Mouse (Mus musculus): ENCODE data around the gene Lrit3. TPM values are rescaled to one million over a fixed set of nuclear protein-coding genes. Genes with fewer than 3 reads are reported as not detected.
A peak's percentile ranks its signal among the peaks of the same experiment; 100 is the strongest.

The Lrit3 gene
- polyA plus RNA-seq (2016; fragmentation: Nextera tagmentation; extraction: Ambion mirVana), result not detected in 2 replicates

DNA sequence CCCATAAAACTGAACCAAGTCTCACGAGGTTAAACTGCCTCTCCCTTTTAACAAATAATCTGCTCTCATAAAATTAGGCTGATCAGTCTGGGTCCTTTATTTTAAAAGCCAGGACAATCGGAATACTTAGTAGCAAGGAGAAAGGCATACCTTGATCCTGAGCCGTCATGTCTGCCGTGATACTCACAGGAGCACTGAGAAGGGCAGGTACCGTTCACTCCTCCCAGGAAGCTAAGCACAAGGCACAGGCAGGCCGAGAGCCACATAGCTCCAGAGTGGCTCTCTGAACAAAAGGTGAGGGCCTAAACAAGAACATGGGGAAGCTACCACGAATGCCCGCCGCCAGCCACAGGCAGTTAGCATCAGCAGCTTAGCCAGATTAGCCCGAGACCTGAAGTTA is at the start of gene Lrit3:
Gene Lrit3, minus strand, starts transcription at position 266 of the 400 bp plus-strand sequence.
- Histone ChIP-seq H3K27me3 (no peaks in the 10 kb centered on the region), H3K9ac (no peak within 1 kb of the TSS), H3K4me1 (no peaks in the 10 kb centered on the region), H3K9me3 (no peaks in the 10 kb centered on the region), H3K36me3 (no peaks in the 10 kb centered on the region), H3K27ac (no peak within 1 kb of the TSS), H3K4me2 (replicated peaks) (no peak within 1 kb of the TSS), H3K4me3 (no peak within 1 kb of the TSS)
- no peak for ATAC-seq (ENCODE audit: insufficient number of reproducible peaks, insufficient read depth, low FRiP score, low TSS enrichment)
- WGBS, result 78% methylated on average over 10 of the region's 10 CpGs

DNA sequence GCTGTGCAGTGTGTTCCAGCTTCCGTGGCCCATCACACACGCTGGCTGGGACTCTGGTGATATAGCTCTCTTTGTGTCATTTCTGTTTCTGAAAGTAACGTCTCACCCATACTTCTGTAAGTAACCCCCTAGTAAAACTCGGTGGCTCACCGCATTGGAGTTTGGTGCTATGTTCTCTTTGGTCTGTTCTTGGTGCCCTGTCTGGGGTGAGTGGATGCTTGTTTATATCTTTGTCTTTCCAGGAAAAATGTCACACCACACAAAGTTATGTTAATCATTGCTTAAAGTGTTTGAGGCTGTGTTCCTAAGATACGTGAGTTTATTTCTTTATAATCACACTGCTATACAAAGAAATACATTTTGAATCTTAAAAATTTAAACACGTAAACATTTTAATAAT is 43.0 kb upstream of the Lrit3 start:
- WGBS, result 86% methylated on average over 7 of the region's 7 CpGs

DNA sequence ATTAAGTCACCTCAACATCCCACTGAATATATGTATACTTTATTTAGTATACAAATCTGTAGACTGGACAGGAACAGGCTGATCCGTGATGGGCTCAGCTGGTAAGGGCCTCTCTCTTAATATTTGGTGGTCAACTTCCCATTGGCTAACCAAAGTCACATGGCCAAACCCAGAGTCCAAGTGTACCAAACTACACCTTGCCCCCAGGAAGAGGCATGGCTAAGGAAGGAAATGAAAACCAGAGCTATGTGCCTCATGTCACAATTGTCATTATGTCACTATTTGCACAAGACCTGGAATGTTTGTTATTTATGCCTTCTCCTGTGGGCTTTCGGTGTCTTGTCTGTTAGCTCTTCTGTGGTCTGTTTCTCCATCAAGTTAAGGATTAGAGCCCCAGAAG is 42.0 kb upstream of the Lrit3 start:
- Histone ChIP-seq H3K27ac (no peak overlapping the region), H3K4me2 (replicated peaks) (no peak overlapping the region), H3K9ac (no peak overlapping the region), H3K9me3 (no peaks in the 10 kb centered on the region), H3K36me3 (no peaks in the 10 kb centered on the region), H3K27me3 (0 out of 2 replicates have a peak, but pooled peaks cover 2% of the 10 kb centered on the region), H3K4me1 (no peaks in the 10 kb centered on the region), H3K4me3 (no peak overlapping the region)
- 74% methylated on average over 2 of the region's 2 CpGs for WGBS
- ATAC-seq (ENCODE audit: insufficient number of reproducible peaks, insufficient read depth, low FRiP score, low TSS enrichment), result no peak

More for the DNA sequence above, 43.0 kb upstream of the Lrit3 start:
- Histone ChIP-seq H3K4me2 (replicated peaks) (no peak overlapping the region), H3K4me3 (no peak overlapping the region), H3K36me3 (no peaks in the 10 kb centered on the region), H3K27ac (no peak overlapping the region), H3K9ac (no peak overlapping the region), H3K27me3 (0 out of 2 replicates have a peak, but pooled peaks cover 6% of the 10 kb centered on the region), H3K4me1 (no peaks in the 10 kb centered on the region), H3K9me3 (no peaks in the 10 kb centered on the region)
- no peak for ATAC-seq (ENCODE audit: insufficient number of reproducible peaks, insufficient read depth, low FRiP score, low TSS enrichment)

DNA sequence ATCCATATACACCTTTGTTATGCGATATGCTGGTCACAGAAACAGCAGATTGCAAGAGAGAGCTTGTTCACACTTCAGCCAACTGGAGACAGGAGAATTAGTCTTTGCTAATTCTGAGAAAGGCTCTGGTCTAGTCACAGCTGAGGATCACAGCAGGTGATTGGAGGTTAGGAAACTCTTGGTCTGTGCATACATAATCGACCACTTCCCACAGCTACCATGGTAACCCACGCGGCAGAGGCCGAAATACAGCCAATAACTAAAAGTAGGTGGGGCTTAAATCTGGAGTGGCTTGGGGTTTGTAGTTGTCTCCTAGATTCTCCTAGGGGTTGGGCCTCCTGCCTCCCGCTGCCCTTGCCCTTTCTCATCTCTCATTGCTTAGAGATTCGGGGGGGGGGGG is 34.2 kb upstream of the Lrit3 start:
- no peaks in the 10 kb centered on the region for H3K4me1 ChIP-seq
- no peak for ATAC-seq (ENCODE audit: insufficient number of reproducible peaks, insufficient read depth, low FRiP score, low TSS enrichment)
- 62% methylated on average over 7 of the region's 7 CpGs for WGBS
- no peak overlapping the region for H3K27ac ChIP-seq
- H3K9ac ChIP-seq, result no peak overlapping the region
- no peak overlapping the region for H3K4me2 ChIP-seq (replicated peaks)
- no peaks in the 10 kb centered on the region for H3K27me3 ChIP-seq
- no peak overlapping the region for H3K4me3 ChIP-seq
- H3K9me3 ChIP-seq, result no peaks in the 10 kb centered on the region
- no peaks in the 10 kb centered on the region for H3K36me3 ChIP-seq

DNA sequence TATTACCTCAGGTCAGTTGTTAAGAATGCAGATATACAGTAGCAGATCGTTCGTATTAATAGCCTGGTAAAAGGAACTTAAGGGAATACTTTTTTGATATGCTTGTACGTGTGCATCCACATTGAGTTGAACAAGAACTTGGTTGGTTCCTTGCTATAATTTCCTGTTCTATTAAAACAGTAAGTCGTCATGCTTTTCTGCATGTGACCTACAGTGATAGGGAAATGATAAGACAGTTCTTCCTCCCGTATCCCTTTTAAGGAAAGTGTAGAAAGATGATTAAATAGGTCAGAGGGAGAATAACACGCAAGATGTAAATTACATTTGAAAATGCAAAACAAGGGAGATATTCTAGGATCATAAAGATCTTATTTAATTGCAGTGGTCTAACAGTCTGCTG is 33.1 kb upstream of the Lrit3 start:
- 86% methylated on average over 6 of the region's 6 CpGs for WGBS
- Histone ChIP-seq H3K36me3 (no peaks in the 10 kb centered on the region), H3K27ac (no peak overlapping the region), H3K9ac (no peak overlapping the region), H3K4me1 (no peaks in the 10 kb centered on the region), H3K27me3 (no peaks in the 10 kb centered on the region), H3K4me2 (replicated peaks) (no peak overlapping the region), H3K9me3 (no peaks in the 10 kb centered on the region), H3K4me3 (no peak overlapping the region)
- ATAC-seq (ENCODE audit: insufficient number of reproducible peaks, insufficient read depth, low FRiP score, low TSS enrichment), result no peak

DNA sequence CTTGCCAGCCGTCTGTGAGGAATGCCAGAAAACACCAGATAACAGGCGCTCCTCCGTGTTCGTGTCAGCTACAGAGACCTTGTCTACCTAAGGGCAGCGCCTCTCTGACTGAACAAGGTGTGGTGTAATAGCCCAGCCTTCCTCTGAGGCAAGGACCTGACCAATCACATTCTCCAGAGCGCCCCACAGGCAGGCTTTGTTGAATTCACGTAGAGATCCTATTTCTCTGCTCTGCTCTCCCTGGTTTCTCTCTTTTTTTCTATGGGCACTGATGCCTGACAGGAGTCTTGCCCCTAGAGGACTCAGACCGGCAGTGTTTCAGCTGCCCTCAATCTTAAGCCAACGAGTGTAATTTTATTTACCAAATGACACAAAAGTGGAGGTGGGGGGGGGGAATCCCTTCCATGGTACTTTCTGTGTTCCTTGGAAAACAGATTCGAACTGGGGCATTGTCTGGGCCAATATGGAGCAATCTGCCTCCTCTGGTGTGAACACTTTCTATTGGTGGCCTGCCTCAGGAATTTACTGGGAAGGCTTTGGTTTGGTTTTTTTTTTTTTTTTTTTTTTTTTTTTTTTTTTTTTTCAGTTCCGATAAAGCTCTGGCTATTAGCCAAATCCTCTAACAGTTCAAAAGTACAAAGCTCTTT is 32.3 kb upstream of the Lrit3 start:
- Histone ChIP-seq H3K9ac (no peak overlapping the region), H3K4me3 (no peak overlapping the region), H3K36me3 (no peaks in the 10 kb centered on the region), H3K4me1 (no peaks in the 10 kb centered on the region), H3K4me2 (replicated peaks) (peak overlapping the region; percentile 28), H3K27ac (no peak overlapping the region), H3K9me3 (no peaks in the 10 kb centered on the region), H3K27me3 (no peaks in the 10 kb centered on the region)
- peak; percentile 31; the same call in 1 of the 2 replicates for ATAC-seq (ENCODE audit: insufficient number of reproducible peaks, insufficient read depth, low FRiP score, low TSS enrichment)
- WGBS, result 14% methylated on average over 11 of the region's 11 CpGs

DNA sequence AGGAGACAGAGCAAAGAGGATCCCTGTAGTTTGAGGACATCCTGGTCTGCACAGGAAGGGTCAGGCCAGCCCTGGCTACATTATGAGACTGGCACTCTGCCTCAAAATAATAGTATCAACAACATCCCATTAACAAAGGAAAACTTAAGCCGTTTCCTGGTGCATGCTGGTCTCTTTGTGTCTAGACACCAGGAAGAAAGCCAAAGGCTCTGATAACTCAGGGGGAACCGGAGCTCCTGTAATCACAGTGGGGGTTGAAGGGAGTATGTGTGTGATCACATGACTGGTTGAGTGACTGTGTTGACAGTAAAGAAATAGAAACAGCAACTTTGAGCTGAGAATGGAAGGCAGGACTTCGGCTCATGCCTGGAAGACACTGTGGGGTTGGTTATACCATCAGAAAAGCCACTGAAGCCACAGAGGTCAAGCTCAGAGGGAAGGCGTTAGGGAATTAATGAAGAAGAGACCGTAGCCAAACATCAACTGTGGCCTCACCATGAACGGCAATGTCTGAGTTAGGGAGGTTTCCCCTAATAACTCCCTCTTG is 31.6 kb upstream of the Lrit3 start, which contains the start of gene Cfi:
Gene Cfi, plus strand, starts transcription at position 497 of the 547 bp plus-strand sequence.
- no peak within 1 kb of the TSS for H3K9ac ChIP-seq
- peak within 1 kb of the TSS; percentile 28 for H3K4me2 ChIP-seq (replicated peaks)
- H3K4me1 ChIP-seq, result no peaks in the 10 kb centered on the region
- H3K36me3 ChIP-seq, result no peaks in the 10 kb centered on the region
- no peaks in the 10 kb centered on the region for H3K27me3 ChIP-seq
- no peak within 1 kb of the TSS for H3K27ac ChIP-seq
- WGBS, result 64% methylated on average over 6 of the region's 6 CpGs
- H3K9me3 ChIP-seq, result no peaks in the 10 kb centered on the region
- ATAC-seq (ENCODE audit: insufficient number of reproducible peaks, insufficient read depth, low FRiP score, low TSS enrichment), result no peak
- no peak within 1 kb of the TSS for H3K4me3 ChIP-seq

DNA sequence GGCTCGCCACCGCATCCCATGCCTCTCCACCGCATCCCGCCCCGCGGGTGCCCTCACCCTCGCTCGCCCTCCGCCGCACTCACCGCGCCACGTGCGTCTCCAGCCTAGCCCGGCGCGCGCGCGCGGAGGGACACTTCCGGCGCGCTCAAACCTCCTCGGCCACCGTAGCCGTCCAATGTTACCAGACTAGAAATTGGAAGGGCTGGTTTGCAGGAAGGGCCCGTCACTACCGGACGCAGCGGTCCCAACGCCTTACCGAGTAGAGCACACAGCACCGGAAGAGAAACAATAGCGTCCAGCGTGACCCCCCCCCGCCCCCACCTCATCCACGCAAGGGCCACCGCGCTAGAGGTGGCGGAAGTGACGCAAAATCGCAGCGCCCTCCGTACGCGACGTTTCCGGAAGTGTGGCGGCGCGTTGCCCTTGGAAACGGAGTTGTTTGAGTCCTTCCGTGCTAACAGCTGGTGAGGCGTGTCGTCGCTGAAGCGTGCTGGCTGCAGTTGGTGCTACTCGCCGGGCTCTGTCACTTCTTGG is 27.3 kb upstream of the Lrit3 start, which contains the start of gene Gar1:
Gene Gar1, minus strand, starts transcription at position 362 of the 534 bp plus-strand sequence.
- Histone ChIP-seq H3K4me1 (peaks cover 8% of the 10 kb centered on the region), H3K4me2 (replicated peaks) (peak within 1 kb of the TSS; percentile 74), H3K36me3 (peaks cover 11% of the 10 kb centered on the region), H3K9ac (peak within 1 kb of the TSS; percentile 80), H3K27ac (peak within 1 kb of the TSS; percentile 86), H3K9me3 (no peaks in the 10 kb centered on the region), H3K27me3 (no peaks in the 10 kb centered on the region), H3K4me3 (peak within 1 kb of the TSS; percentile 96)
- ATAC-seq (ENCODE audit: insufficient number of reproducible peaks, insufficient read depth, low FRiP score, low TSS enrichment), result peak; percentile 90
- under 1% methylated on average over 60 of the region's 60 CpGs for WGBS

DNA sequence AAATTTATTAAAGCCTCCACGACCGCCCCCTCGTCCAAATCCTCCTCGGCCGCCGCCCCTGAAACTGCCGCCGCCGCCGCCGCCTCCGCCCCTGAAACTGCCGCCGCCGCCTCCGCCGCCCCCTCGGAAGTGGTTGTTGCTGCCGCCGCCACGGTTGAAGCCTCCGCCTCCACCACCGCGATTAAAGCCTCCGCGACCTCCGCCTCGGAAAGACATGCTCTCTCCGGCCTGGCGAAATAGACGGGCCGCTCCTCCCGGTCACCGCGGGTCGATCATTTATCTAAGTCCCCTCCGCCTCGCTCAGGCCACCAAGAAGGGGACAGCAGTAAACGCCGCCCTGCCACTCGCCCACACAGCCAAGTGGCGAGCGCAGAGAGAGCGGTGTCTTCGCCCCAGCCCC is 26.8 kb upstream of the Lrit3 start:
- under 1% methylated on average over 45 of the region's 45 CpGs for WGBS
- peaks cover 14% of the 10 kb centered on the region for H3K36me3 ChIP-seq
- ATAC-seq (ENCODE audit: insufficient number of reproducible peaks, insufficient read depth, low FRiP score, low TSS enrichment), result no peak

DNA sequence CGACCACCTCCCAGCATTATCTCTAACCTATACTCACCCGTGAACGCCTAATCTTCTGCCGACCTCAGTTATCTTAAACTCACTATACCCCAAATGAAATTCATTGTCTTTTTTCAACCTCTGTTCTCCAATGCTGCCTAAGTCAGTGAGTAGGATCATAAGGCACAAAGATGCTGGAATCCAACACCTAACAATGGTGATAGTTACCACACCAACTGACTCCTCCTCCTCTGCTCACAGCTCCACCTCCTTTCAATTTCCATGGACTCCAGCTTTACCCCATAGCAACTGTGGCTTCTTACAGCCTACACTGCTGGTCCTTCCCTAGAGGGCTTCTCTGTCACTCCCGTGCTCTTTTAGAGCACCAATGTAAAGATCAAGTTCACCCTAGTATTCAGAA is 23.9 kb upstream of the Lrit3 start:
- Histone ChIP-seq H3K27ac (no peak overlapping the region), H3K27me3 (no peaks in the 10 kb centered on the region), H3K4me2 (replicated peaks) (no peak overlapping the region), H3K9me3 (no peaks in the 10 kb centered on the region), H3K4me1 (peaks cover 8% of the 10 kb centered on the region), H3K4me3 (no peak overlapping the region), H3K9ac (no peak overlapping the region), H3K36me3 (peaks cover 33% of the 10 kb centered on the region)
- 94% methylated on average over 5 of the region's 5 CpGs for WGBS
- ATAC-seq (ENCODE audit: insufficient number of reproducible peaks, insufficient read depth, low FRiP score, low TSS enrichment), result no peak

More for the DNA sequence above, 26.8 kb upstream of the Lrit3 start:
- Histone ChIP-seq H3K27me3 (no peaks in the 10 kb centered on the region), H3K4me3 (peak overlapping the region; percentile 96), H3K4me2 (replicated peaks) (peak overlapping the region; percentile 74), H3K4me1 (peaks cover 8% of the 10 kb centered on the region), H3K9ac (peak overlapping the region; percentile 80), H3K27ac (peak overlapping the region; percentile 86), H3K9me3 (no peaks in the 10 kb centered on the region)

DNA sequence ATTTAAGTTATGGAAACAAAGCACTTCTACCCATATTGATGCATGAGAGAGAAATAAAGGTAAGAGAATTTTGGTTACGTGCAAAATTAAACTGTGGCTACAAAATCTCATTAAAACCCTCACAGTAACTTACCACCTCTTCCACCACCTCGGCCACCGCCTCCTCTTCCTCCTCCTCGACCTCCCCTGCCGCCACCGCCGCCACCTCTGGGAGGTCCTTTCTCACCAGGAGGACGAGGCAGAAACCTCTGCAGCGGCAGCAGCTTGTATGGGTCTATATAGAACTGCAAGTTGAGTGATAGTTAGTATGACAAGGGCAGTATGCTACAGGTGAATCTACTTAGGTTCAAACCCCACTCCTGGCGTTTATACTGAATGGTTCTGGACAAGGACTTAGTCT is 22.9 kb upstream of the Lrit3 start:
- Histone ChIP-seq H3K9me3 (no peaks in the 10 kb centered on the region), H3K27me3 (no peaks in the 10 kb centered on the region), H3K4me1 (peaks cover 8% of the 10 kb centered on the region), H3K4me2 (replicated peaks) (no peak overlapping the region), H3K9ac (no peak overlapping the region), H3K27ac (no peak overlapping the region), H3K36me3 (peaks cover 33% of the 10 kb centered on the region), H3K4me3 (no peak overlapping the region)
- 89% methylated on average over 10 of the region's 10 CpGs for WGBS
- ATAC-seq (ENCODE audit: insufficient number of reproducible peaks, insufficient read depth, low FRiP score, low TSS enrichment), result no peak

DNA sequence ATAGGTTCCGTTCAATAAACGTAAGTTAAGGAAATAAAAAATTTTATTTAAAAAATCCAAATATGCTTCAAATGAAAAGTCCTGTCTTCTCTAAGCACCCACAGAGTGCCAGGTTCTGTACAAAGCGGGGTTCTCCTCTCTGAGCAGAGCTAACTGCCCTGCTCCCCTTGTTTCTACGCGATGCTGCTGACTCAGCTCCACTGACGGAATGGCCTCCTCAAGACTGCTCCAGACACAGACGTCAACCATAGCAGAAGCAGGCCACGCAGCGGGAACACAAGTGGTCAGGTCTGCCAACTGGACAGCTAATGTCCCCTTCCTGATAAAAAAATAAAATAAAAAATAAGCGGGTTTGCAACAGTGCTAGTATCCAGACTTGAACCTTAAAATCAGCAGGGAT is 21.1 kb upstream of the Lrit3 start:
- Histone ChIP-seq H3K9ac (no peak overlapping the region), H3K9me3 (no peaks in the 10 kb centered on the region), H3K4me1 (peaks cover 6% of the 10 kb centered on the region), H3K4me2 (replicated peaks) (no peak overlapping the region), H3K27me3 (no peaks in the 10 kb centered on the region), H3K27ac (no peak overlapping the region), H3K4me3 (no peak overlapping the region), H3K36me3 (peaks cover 33% of the 10 kb centered on the region)
- no peak for ATAC-seq (ENCODE audit: insufficient number of reproducible peaks, insufficient read depth, low FRiP score, low TSS enrichment)
- 94% methylated on average over 10 of the region's 10 CpGs for WGBS
